Mouse (Mus musculus): ENCODE measurements at regions not wholly inside any gene's neighbourhood (a gene's known extent, or its start where the extent isn't known, plus 50 kb on each side); places are given as distances from the start of the nearest gene placed in this dataset.

- Histone ChIP-seq H3K4me1 (peaks cover 42% of the 10 kb centered on the region), H3K27me3 (ENCODE audit: insufficient read depth, poor library complexity, severe bottlenecking) (no peaks in the 10 kb centered on the region), H3K27ac (peak overlapping the region; percentile 62), H3K9me3 (no peaks in the 10 kb centered on the region), H3K36me3 (no peaks in the 10 kb centered on the region), H3K4me3 (peak overlapping the region; percentile 32)
- no peak for DNase-seq (ENCODE audit: low spot score)
- 35% methylated on average over 12 of the region's 12 CpGs for WGBS
Observed at GRCm38 (mm10) chr2:75087164-75087563, 261.6 kb downstream of the Mtx2 start.

- no peak overlapping the region for H3K27ac ChIP-seq
- 66% methylated on average over 8 of the region's 8 CpGs for WGBS
- H3K9me3 ChIP-seq: no peaks in the 10 kb centered on the region
- H3K4me1 ChIP-seq: peaks cover 42% of the 10 kb centered on the region
- H3K27me3 ChIP-seq (ENCODE audit: insufficient read depth, poor library complexity, severe bottlenecking): no peaks in the 10 kb centered on the region
- H3K4me3 ChIP-seq: no peak overlapping the region
- H3K36me3 ChIP-seq: no peaks in the 10 kb centered on the region
- DNase-seq (ENCODE audit: low spot score): no peak
Observed at GRCm38 (mm10) chr2:75089186-75089585, 263.6 kb downstream of the Mtx2 start.

- Histone ChIP-seq H3K27ac (no peak overlapping the region), H3K4me1 (peaks cover 42% of the 10 kb centered on the region), H3K9me3 (no peaks in the 10 kb centered on the region), H3K36me3 (no peaks in the 10 kb centered on the region), H3K27me3 (ENCODE audit: insufficient read depth, poor library complexity, severe bottlenecking) (no peaks in the 10 kb centered on the region), H3K4me3 (no peak overlapping the region)
- 20% methylated on average over 6 of the region's 6 CpGs for WGBS
- no peak for DNase-seq (ENCODE audit: low spot score)
Observed at GRCm38 (mm10) chr2:75089616-75090015, 264.0 kb downstream of the Mtx2 start.

- no peak for DNase-seq (ENCODE audit: low spot score)
- no peak overlapping the region for H3K27ac ChIP-seq
- 74% methylated on average over 16 of the region's 16 CpGs for WGBS
- no peaks in the 10 kb centered on the region for H3K9me3 ChIP-seq
- H3K27me3 ChIP-seq (ENCODE audit: insufficient read depth, poor library complexity, severe bottlenecking): no peaks in the 10 kb centered on the region
- H3K36me3 ChIP-seq: no peaks in the 10 kb centered on the region
- H3K4me3 ChIP-seq: no peak overlapping the region
- H3K4me1 ChIP-seq: peaks cover 42% of the 10 kb centered on the region
Observed at GRCm38 (mm10) chr2:75090439-75090838, 264.8 kb downstream of the Mtx2 start.

- Histone ChIP-seq H3K27ac (no peak overlapping the region), H3K9me3 (no peaks in the 10 kb centered on the region), H3K4me3 (no peak overlapping the region), H3K27me3 (ENCODE audit: insufficient read depth, poor library complexity, severe bottlenecking) (no peaks in the 10 kb centered on the region), H3K36me3 (no peaks in the 10 kb centered on the region), H3K4me1 (peaks cover 3% of the 10 kb centered on the region; the same call in 1 of the 2 replicates)
- no peak for DNase-seq (ENCODE audit: low spot score)
- WGBS: 43% methylated on average over 11 of the region's 11 CpGs
Observed at GRCm38 (mm10) chr2:75101501-75101900, 275.9 kb downstream of the Mtx2 start.

GRCm38 (mm10) chr2:75112751-75113150, 287.1 kb downstream of the Mtx2 start:
- Histone ChIP-seq H3K36me3 (no peaks in the 10 kb centered on the region), H3K4me1 (peaks cover 7% of the 10 kb centered on the region; the same call in 1 of the 2 replicates), H3K27ac (no peak overlapping the region), H3K27me3 (ENCODE audit: insufficient read depth, poor library complexity, severe bottlenecking) (no peaks in the 10 kb centered on the region), H3K4me3 (no peak overlapping the region), H3K9me3 (no peaks in the 10 kb centered on the region)
- DNase-seq (ENCODE audit: low spot score): no peak
- WGBS: 84% methylated on average over 9 of the region's 9 CpGs

- Histone ChIP-seq H3K27ac (no peak overlapping the region), H3K27me3 (ENCODE audit: insufficient read depth, poor library complexity, severe bottlenecking) (0 out of 2 replicates have a peak, but pooled peaks cover 3% of the 10 kb centered on the region), H3K36me3 (no peaks in the 10 kb centered on the region), H3K4me1 (peaks cover 7% of the 10 kb centered on the region; the same call in 1 of the 2 replicates), H3K4me3 (no peak overlapping the region), H3K9me3 (no peaks in the 10 kb centered on the region)
- WGBS: 38% methylated on average over 6 of the region's 6 CpGs
- no peak for DNase-seq (ENCODE audit: low spot score)
Observed at GRCm38 (mm10) chr2:75114375-75114774, 288.8 kb downstream of the Mtx2 start.

GRCm38 (mm10) chr2:75118348-75118926, 292.8 kb downstream of the Mtx2 start:
- Histone ChIP-seq H3K4me3 (no peak overlapping the region), H3K27me3 (ENCODE audit: insufficient read depth, poor library complexity, severe bottlenecking) (0 out of 2 replicates have a peak, but pooled peaks cover 3% of the 10 kb centered on the region), H3K27ac (no peak overlapping the region), H3K36me3 (no peaks in the 10 kb centered on the region), H3K9me3 (no peaks in the 10 kb centered on the region), H3K4me1 (peaks cover 6% of the 10 kb centered on the region; the same call in 1 of the 2 replicates)
- no peak for DNase-seq (ENCODE audit: low spot score)
- WGBS: 71% methylated on average over 8 of the region's 8 CpGs

GRCm38 (mm10) chr2:75119599-75119998, 294.0 kb downstream of the Mtx2 start:
- no peak for DNase-seq (ENCODE audit: low spot score)
- no peaks in the 10 kb centered on the region for H3K36me3 ChIP-seq
- H3K4me1 ChIP-seq: no peaks in the 10 kb centered on the region
- no peak overlapping the region for H3K27ac ChIP-seq
- H3K27me3 ChIP-seq (ENCODE audit: insufficient read depth, poor library complexity, severe bottlenecking): 0 out of 2 replicates have a peak, but pooled peaks cover 3% of the 10 kb centered on the region
- no peak overlapping the region for H3K4me3 ChIP-seq
- no peaks in the 10 kb centered on the region for H3K9me3 ChIP-seq
- WGBS: 88% methylated on average over 9 of the region's 9 CpGs

- Histone ChIP-seq H3K27ac (no peak overlapping the region), H3K36me3 (no peaks in the 10 kb centered on the region), H3K27me3 (ENCODE audit: insufficient read depth, poor library complexity, severe bottlenecking) (peaks cover 49% of the 10 kb centered on the region), H3K4me1 (peaks cover 13% of the 10 kb centered on the region), H3K9me3 (no peaks in the 10 kb centered on the region), H3K4me3 (no peak overlapping the region)
- 78% methylated on average over 10 of the region's 10 CpGs for WGBS
- no peak for DNase-seq (ENCODE audit: low spot score)
Observed at GRCm38 (mm10) chr2:75133298-75134080, 307.9 kb downstream of the Mtx2 start.

GRCm38 (mm10) chr2:75136618-75137017, 311.0 kb downstream of the Mtx2 start:
- Histone ChIP-seq H3K27me3 (ENCODE audit: insufficient read depth, poor library complexity, severe bottlenecking) (peaks cover 80% of the 10 kb centered on the region), H3K4me1 (peaks cover 15% of the 10 kb centered on the region), H3K9me3 (no peaks in the 10 kb centered on the region), H3K27ac (no peak overlapping the region), H3K36me3 (no peaks in the 10 kb centered on the region), H3K4me3 (no peak overlapping the region)
- WGBS: 8% methylated on average over 8 of the region's 8 CpGs
- DNase-seq (ENCODE audit: low spot score): no peak

GRCm38 (mm10) chr2:75137133-75137982, 311.8 kb downstream of the Mtx2 start:
- Histone ChIP-seq H3K4me1 (peaks cover 18% of the 10 kb centered on the region), H3K27ac (peak overlapping the region; percentile 56; the same call in 1 of the 2 replicates), H3K36me3 (no peaks in the 10 kb centered on the region), H3K27me3 (ENCODE audit: insufficient read depth, poor library complexity, severe bottlenecking) (peaks cover 82% of the 10 kb centered on the region), H3K4me3 (peak overlapping the region; percentile 63), H3K9me3 (no peaks in the 10 kb centered on the region)
- 2% methylated on average over 42 of the region's 42 CpGs for WGBS
- peak; percentile 77 for DNase-seq (ENCODE audit: low spot score)
